Mouse (Mus musculus): Measurements from ENCODE around the gene Rarres1. TPM values are rescaled to one million over a fixed set of nuclear protein-coding genes. Genes with fewer than 3 reads are reported as not detected.

Gene Rarres1
- total RNA-seq, 2 experiments from 2014 or later = 0.99 to 1.1 TPM

Other genes with a start within 250 kb of the Rarres1 start
- 100 to 1,000 TPM; 166 to 180 TPM for gene Mlf1, start 141.4 kb downstream of the Rarres1 start, total RNA-seq (2021)
- gene Gm17402, start 140.4 kb downstream of the Rarres1 start, total RNA-seq (2021) = not detected
- 100 to 1,000 TPM; 229 to 255 TPM for gene Gfm1, start 85.4 kb downstream of the Rarres1 start, total RNA-seq (2021)
- gene Lxn, start 51.6 kb downstream of the Rarres1 start, total RNA-seq (2021) = 1 to 10 TPM; 3.6 to 4.2 TPM
- 10 to 100 TPM; 25.1 to 31.4 TPM for gene Mfsd1, start 67.2 kb upstream of the Rarres1 start, total RNA-seq (2021)